Mouse (Mus musculus): Measurements from ENCODE around the gene Ints5.

GRCm38 (mm10) chr19:8926766-8927165 lies 34.0 kb downstream of the Ints5 start:
- TF ChIP-seq POLR2A (IDR thresholded peaks at IDR 0.05; ENCODE audit: low read depth, low read length) (no peak), CTCF (IDR thresholded peaks at IDR 0.05; ENCODE audit: extremely low read depth, insufficient read depth, insufficient read length, insufficient replicate concordance) (no peak)

All from spleen, adult 2 months (tissue).